Mouse (Mus musculus) intestine, embryonic 15.5 days (tissue): Measurements from ENCODE around the gene Iqgap3. TPM values are rescaled to one million over a fixed set of nuclear protein-coding genes. Genes with fewer than 3 reads are reported as not detected.

Experiments used
- ATAC-seq: fragments of 200-750 bp; cut with Nextera tagmentation; 2 replicates; pipeline ENCODE4 v1.8.0; 2017; ENCODE audit warnings: moderate TSS enrichment, moderate library complexity
- H3K27ac ChIP-seq: fragments of 300-500 bp; sonication (generic); 2 replicates; pipeline ENCODE4 v1.5.1; 2015; ENCODE audit warnings: mild to moderate bottlenecking, inconsistent platforms
- H3K27me3 ChIP-seq: fragments of 300-500 bp; sonication (generic); replicated peaks from 2 replicates; pipeline ENCODE4 v1.6.1; 2015; ENCODE audit warnings: inconsistent platforms
- H3K36me3 ChIP-seq: fragments of 300-500 bp; sonication (generic); 2 replicates; pipeline ENCODE4 v1.6.1; 2015; ENCODE audit warnings: inconsistent platforms
- H3K4me1 ChIP-seq: fragments of 300-500 bp; sonication (generic); replicated peaks from 2 replicates; pipeline ENCODE4 v1.6.1; 2015; ENCODE audit warnings: inconsistent platforms
- H3K4me2 ChIP-seq: fragments of 300-500 bp; sonication (generic); replicated peaks from 2 replicates; pipeline ENCODE4 v1.6.1; 2015; ENCODE audit warnings: mild to moderate bottlenecking, inconsistent platforms
- H3K4me3 ChIP-seq: fragments of 300-500 bp; sonication (generic); replicated peaks from 2 replicates; pipeline ENCODE4 v1.5.1; 2015; ENCODE audit warnings: inconsistent platforms
- H3K9ac ChIP-seq: fragments of 300-500 bp; sonication (generic); 2 replicates; pipeline ENCODE4 v1.6.1; 2015; ENCODE audit warnings: inconsistent platforms
- H3K9me3 ChIP-seq: fragments of 300-500 bp; sonication (generic); 2 replicates; pipeline ENCODE4 v1.6.1; 2016; ENCODE audit warnings: inconsistent platforms
- WGBS: fragments of 180-500 bp; shearing (Covaris S2); methylation state at CpG from one replicate; pipeline ENCODE4 v1.1.7; 2015; 5-methylcytosine and 5-hydroxymethylcytosine counted together
- polyA plus RNA-seq: library from polyadenylated mRNA; unstranded; fragments of >200 nt; fragmentation: Nextera tagmentation; extraction: Ambion mirVana; gene quantifications from 2 replicates; pipeline ENCODE4 v1.2.1, GENCODE M21; 2015

Iqgap3 gene
- polyA plus RNA-seq, 1 experiment from 2014 or later: 17.0 TPM

- no peak for ATAC-seq
- Histone ChIP-seq H3K4me2 (no peak overlapping the region), H3K4me3 (no peak overlapping the region), H3K9ac (no peak overlapping the region), H3K27me3 (no peaks in the 10 kb centered on the region), H3K36me3 (no peaks in the 10 kb centered on the region), H3K4me1 (peaks cover 79% of the 10 kb centered on the region), H3K27ac (peak overlapping the region; percentile 49; the same call in 1 of the 2 replicates), H3K9me3 (no peaks in the 10 kb centered on the region)
- 85% methylated on average over 5 of the region's 5 CpGs for WGBS
These were observed 66.6 kb downstream of the Iqgap3 start for GRCm38 (mm10) chr3:88148354-88148753.

GRCm38 (mm10) chr3:88148776-88149509, 67.2 kb downstream of the Iqgap3 start:
- peak overlapping the region; percentile 45 for H3K4me2 ChIP-seq
- H3K27ac ChIP-seq: peak overlapping the region; percentile 79
- H3K9me3 ChIP-seq: no peaks in the 10 kb centered on the region
- ATAC-seq: peak; percentile 15; the same call in 1 of the 2 replicates
- H3K4me3 ChIP-seq: no peak overlapping the region
- 58% methylated on average over 4 of the region's 4 CpGs for WGBS
- H3K4me1 ChIP-seq: peaks cover 73% of the 10 kb centered on the region
- H3K27me3 ChIP-seq: no peaks in the 10 kb centered on the region
- peak overlapping the region; percentile 6; the same call in 1 of the 2 replicates for H3K9ac ChIP-seq
- no peaks in the 10 kb centered on the region for H3K36me3 ChIP-seq

GRCm38 (mm10) chr3:88149510-88149974, 67.8 kb downstream of the Iqgap3 start:
- H3K4me1 ChIP-seq: peaks cover 67% of the 10 kb centered on the region
- peak overlapping the region; percentile 45 for H3K4me2 ChIP-seq
- H3K4me3 ChIP-seq: no peak overlapping the region
- H3K27ac ChIP-seq: peak overlapping the region; percentile 79
- no peaks in the 10 kb centered on the region for H3K9me3 ChIP-seq
- no peaks in the 10 kb centered on the region for H3K36me3 ChIP-seq
- ATAC-seq: no peak
- H3K9ac ChIP-seq: peak overlapping the region; percentile 6; the same call in 1 of the 2 replicates
- 36% methylated on average over 6 of the region's 6 CpGs for WGBS
- H3K27me3 ChIP-seq: no peaks in the 10 kb centered on the region

GRCm38 (mm10) chr3:88150061-88150998, 68.6 kb downstream of the Iqgap3 start:
- WGBS: 24% methylated on average over 14 of the region's 14 CpGs

GRCm38 (mm10) chr3:88150999-88151364, 69.2 kb downstream of the Iqgap3 start:
- 61% methylated on average over 3 of the region's 3 CpGs for WGBS
- no peak overlapping the region for H3K4me3 ChIP-seq
- peaks cover 52% of the 10 kb centered on the region for H3K4me1 ChIP-seq
- no peaks in the 10 kb centered on the region for H3K27me3 ChIP-seq
- ATAC-seq: no peak
- H3K4me2 ChIP-seq: peak overlapping the region; percentile 45
- no peaks in the 10 kb centered on the region for H3K9me3 ChIP-seq
- H3K27ac ChIP-seq: peak overlapping the region; percentile 79; the same call in 1 of the 2 replicates
- 0 out of 2 replicates have a peak overlapping the region, but pooled peaks have one; percentile 2 for H3K9ac ChIP-seq
- peaks cover 6% of the 10 kb centered on the region for H3K36me3 ChIP-seq

More at GRCm38 (mm10) chr3:88150061-88150998, 68.6 kb downstream of the Iqgap3 start:
- Histone ChIP-seq H3K4me3 (no peak overlapping the region), H3K27ac (peak overlapping the region; percentile 79), H3K9me3 (no peaks in the 10 kb centered on the region), H3K27me3 (no peaks in the 10 kb centered on the region), H3K36me3 (no peaks in the 10 kb centered on the region), H3K4me2 (peak overlapping the region; percentile 45), H3K4me1 (peaks cover 59% of the 10 kb centered on the region), H3K9ac (peak overlapping the region; percentile 2; the same call in 1 of the 2 replicates)
- ATAC-seq: peak; percentile 8; the same call in 1 of the 2 replicates

- H3K9me3 ChIP-seq: no peaks in the 10 kb centered on the region
- no peak for ATAC-seq
- WGBS: 73% methylated on average over 3 of the region's 3 CpGs
- no peak overlapping the region for H3K9ac ChIP-seq
- H3K4me3 ChIP-seq: no peak overlapping the region
- no peak overlapping the region for H3K27ac ChIP-seq
- peaks cover 11% of the 10 kb centered on the region for H3K36me3 ChIP-seq
- no peaks in the 10 kb centered on the region for H3K27me3 ChIP-seq
- peaks cover 42% of the 10 kb centered on the region for H3K4me1 ChIP-seq
- no peak overlapping the region for H3K4me2 ChIP-seq
These were observed 70.3 kb downstream of the Iqgap3 start for GRCm38 (mm10) chr3:88152056-88152455.

- no peak overlapping the region for H3K4me2 ChIP-seq
- WGBS: 73% methylated on average over 3 of the region's 3 CpGs
- no peak overlapping the region for H3K4me3 ChIP-seq
- peaks cover 31% of the 10 kb centered on the region for H3K4me1 ChIP-seq
- H3K9ac ChIP-seq: no peak overlapping the region
- no peaks in the 10 kb centered on the region for H3K27me3 ChIP-seq
- no peak for ATAC-seq
- H3K9me3 ChIP-seq: no peaks in the 10 kb centered on the region
- H3K36me3 ChIP-seq: peaks cover 18% of the 10 kb centered on the region
- no peak overlapping the region for H3K27ac ChIP-seq
These were observed 71.7 kb downstream of the Iqgap3 start for GRCm38 (mm10) chr3:88153290-88154011.

GRCm38 (mm10) chr3:88154236-88154635, 72.5 kb downstream of the Iqgap3 start:
- H3K36me3 ChIP-seq: peaks cover 25% of the 10 kb centered on the region
- no peak overlapping the region for H3K4me2 ChIP-seq
- H3K4me3 ChIP-seq: no peak overlapping the region
- peaks cover 23% of the 10 kb centered on the region for H3K4me1 ChIP-seq
- H3K9ac ChIP-seq: no peak overlapping the region
- ATAC-seq: no peak
- H3K27me3 ChIP-seq: no peaks in the 10 kb centered on the region
- 46% methylated on average over 2 of the region's 2 CpGs for WGBS
- no peaks in the 10 kb centered on the region for H3K9me3 ChIP-seq
- H3K27ac ChIP-seq: no peak overlapping the region

- Histone ChIP-seq H3K4me3 (no peak overlapping the region), H3K9me3 (no peaks in the 10 kb centered on the region), H3K4me2 (no peak overlapping the region), H3K27ac (no peak overlapping the region), H3K9ac (no peak overlapping the region), H3K4me1 (peaks cover 3% of the 10 kb centered on the region), H3K36me3 (peaks cover 43% of the 10 kb centered on the region), H3K27me3 (no peaks in the 10 kb centered on the region)
- no peak for ATAC-seq
These were observed 75.0 kb downstream of the Iqgap3 start for GRCm38 (mm10) chr3:88156817-88157216.

GRCm38 (mm10) chr3:88157771-88158597, 76.2 kb downstream of the Iqgap3 start:
- peak; percentile 44 for ATAC-seq
- peaks cover 53% of the 10 kb centered on the region for H3K36me3 ChIP-seq

GRCm38 (mm10) chr3:88158991-88159390, 77.2 kb downstream of the Iqgap3 start:
- WGBS: 79% methylated on average over 6 of the region's 6 CpGs
- no peak for ATAC-seq
- Histone ChIP-seq H3K27me3 (no peaks in the 10 kb centered on the region), H3K36me3 (peaks cover 57% of the 10 kb centered on the region), H3K9me3 (no peaks in the 10 kb centered on the region), H3K4me3 (no peak overlapping the region), H3K4me2 (no peak overlapping the region), H3K9ac (no peak overlapping the region), H3K27ac (no peak overlapping the region), H3K4me1 (peaks cover 3% of the 10 kb centered on the region)

More at GRCm38 (mm10) chr3:88157771-88158597, 76.2 kb downstream of the Iqgap3 start:
- Histone ChIP-seq H3K4me2 (no peak overlapping the region; the same call in 1 of the 2 replicates), H3K4me1 (peaks cover 3% of the 10 kb centered on the region), H3K27me3 (no peaks in the 10 kb centered on the region), H3K9me3 (no peaks in the 10 kb centered on the region), H3K27ac (no peak overlapping the region), H3K9ac (no peak overlapping the region), H3K4me3 (no peak overlapping the region)
- 29% methylated on average over 23 of the region's 23 CpGs for WGBS
